Mouse (Mus musculus) intestine, embryonic 16.5 days (tissue): Measurements from ENCODE around the gene Col25a1. TPM values are rescaled to one million over a fixed set of nuclear protein-coding genes. Genes with fewer than 3 reads are reported as not detected.
A peak's percentile ranks its signal among the peaks of the same experiment; 100 is the strongest.

Source experiments
- ATAC-seq: fragments of 200-750 bp; cut with Nextera tagmentation; 2 replicates; pipeline ENCODE4 v1.8.0; 2017; ENCODE audit warnings: moderate TSS enrichment, moderate library complexity
- H3K27ac ChIP-seq: fragments of 300-500 bp; sonication (generic); 2 replicates; pipeline ENCODE4 v1.5.1; 2014; ENCODE audit warnings: mild to moderate bottlenecking, low read length
- H3K27me3 ChIP-seq: fragments of 300-500 bp; sonication (generic); replicated peaks from 2 replicates; pipeline ENCODE4 v1.6.1; 2014; ENCODE audit warnings: low read length, control low read depth, mixed read lengths; ENCODE audit not compliant: control insufficient read depth, insufficient read depth
- H3K36me3 ChIP-seq: fragments of 300-500 bp; sonication (generic); 2 replicates; pipeline ENCODE4 v1.6.1; 2014; ENCODE audit warnings: low read length, control low read depth; ENCODE audit not compliant: control insufficient read depth, insufficient read depth
- H3K4me1 ChIP-seq: fragments of 300-500 bp; sonication (generic); 2 replicates; pipeline ENCODE4 v1.6.1; 2014; ENCODE audit warnings: low read length, control low read depth, mixed read lengths; ENCODE audit not compliant: control insufficient read depth, insufficient read depth
- H3K4me2 ChIP-seq: fragments of 300-500 bp; sonication (generic); 2 replicates; pipeline ENCODE4 v1.6.1; 2014; ENCODE audit warnings: low read depth, low read length, control low read depth
- H3K4me3 ChIP-seq: fragments of 300-500 bp; sonication (generic); 2 replicates; pipeline ENCODE4 v1.5.1; 2014; ENCODE audit warnings: mild to moderate bottlenecking, low read length
- H3K9ac ChIP-seq: fragments of 300-500 bp; sonication (generic); 2 replicates; pipeline ENCODE4 v1.6.1; 2014; ENCODE audit warnings: low read depth, low read length
- H3K9me3 ChIP-seq: fragments of 300-500 bp; sonication (generic); 2 replicates; pipeline ENCODE4 v1.6.1; 2016; ENCODE audit warnings: low read length, control low read depth; ENCODE audit not compliant: control insufficient read depth
- WGBS: fragments of 180-500 bp; shearing (Covaris S2); extraction: QIAGEN DNeasy Blood & Tissue Kit; methylation state at CpG from one replicate; pipeline ENCODE4 v1.1.7; 2014; 5-methylcytosine and 5-hydroxymethylcytosine counted together
- polyA plus RNA-seq: library from polyadenylated mRNA; unstranded; fragments of >200 nt; fragmentation: Nextera tagmentation; extraction: Ambion mirVana; gene quantifications from 2 replicates; pipeline ENCODE4 v1.2.1, GENCODE M21; 2015

Gene Col25a1
- polyA plus RNA-seq, 1 experiment from 2014 or later, result 1.4 TPM

DNA sequence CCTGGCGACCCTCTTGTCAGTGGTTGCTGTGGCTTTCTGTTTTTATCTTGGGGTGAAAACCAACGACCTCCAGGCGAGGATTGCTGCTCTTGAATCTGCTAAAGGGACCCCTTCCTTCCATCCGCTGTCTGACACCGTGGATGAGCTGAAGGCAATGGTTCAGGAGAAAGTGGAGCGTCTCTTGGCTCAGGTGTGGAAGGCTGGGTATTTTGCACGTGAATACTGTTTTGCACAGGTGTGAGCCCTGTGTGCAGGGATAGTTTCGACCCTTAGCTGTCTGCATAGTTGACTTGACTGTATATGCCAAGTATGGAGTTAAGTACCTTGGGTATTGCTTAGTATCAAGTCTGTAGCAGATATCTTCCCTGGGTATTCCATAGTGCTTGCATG, 50.3 kb downstream of the Col25a1 start:
- no peak overlapping the region for H3K27ac ChIP-seq
- H3K36me3 ChIP-seq, result no peaks in the 10 kb centered on the region
- H3K4me1 ChIP-seq, result no peaks in the 10 kb centered on the region
- 18% methylated on average over 8 of the region's 8 CpGs for WGBS
- no peaks in the 10 kb centered on the region for H3K9me3 ChIP-seq
- no peaks in the 10 kb centered on the region for H3K27me3 ChIP-seq
- H3K4me3 ChIP-seq, result peak overlapping the region; percentile 66
- peak overlapping the region; percentile 64; the same call in 1 of the 2 replicates for H3K9ac ChIP-seq
- H3K4me2 ChIP-seq, result peak overlapping the region; percentile 100
- ATAC-seq, result no peak

DNA sequence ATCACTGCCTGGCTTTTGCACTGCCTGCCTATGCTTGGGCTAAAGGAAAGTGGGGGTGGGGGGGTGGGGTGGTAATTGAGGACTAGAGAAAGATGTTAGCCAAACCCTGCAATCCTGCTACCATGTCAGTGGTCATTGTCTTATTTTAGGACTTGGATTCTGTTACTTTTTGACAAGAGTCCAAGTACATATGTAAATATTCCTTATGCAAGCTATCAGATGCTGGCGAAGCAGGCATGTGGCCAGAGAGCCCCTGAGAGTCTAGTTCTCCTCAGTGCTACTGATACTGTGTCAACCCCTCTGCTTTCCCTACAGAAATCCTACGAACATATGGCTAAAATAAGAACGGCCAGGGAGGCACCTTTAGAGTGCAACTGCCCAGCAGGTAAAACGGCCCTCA, 51.1 kb downstream of the Col25a1 start:
- Histone ChIP-seq H3K36me3 (no peaks in the 10 kb centered on the region), H3K4me2 (no peak overlapping the region), H3K4me3 (no peak overlapping the region), H3K9ac (no peak overlapping the region), H3K4me1 (no peaks in the 10 kb centered on the region), H3K27ac (no peak overlapping the region), H3K9me3 (no peaks in the 10 kb centered on the region), H3K27me3 (no peaks in the 10 kb centered on the region)
- no peak for ATAC-seq
- WGBS, result 65% methylated on average over 4 of the region's 4 CpGs

DNA sequence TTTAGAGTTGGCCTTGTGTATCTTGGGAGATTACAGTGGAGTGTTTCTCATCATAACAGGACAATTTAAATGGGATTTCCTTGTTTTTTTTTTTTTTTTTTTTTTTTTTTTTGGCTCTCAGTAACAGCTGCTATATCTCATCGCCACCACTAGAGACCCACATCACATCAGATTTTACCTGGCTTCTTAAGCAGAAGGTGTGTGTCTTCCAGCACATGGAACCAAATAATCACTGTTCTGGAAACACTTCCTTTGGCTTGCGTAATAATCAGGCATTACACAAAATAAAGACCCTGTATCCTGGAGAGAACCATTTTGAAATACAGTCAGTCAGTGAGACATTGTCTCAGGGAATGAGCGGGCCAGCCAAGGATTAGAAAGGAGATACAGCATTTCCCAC, 53.8 kb downstream of the Col25a1 start:
- H3K27me3 ChIP-seq, result no peaks in the 10 kb centered on the region
- no peaks in the 10 kb centered on the region for H3K9me3 ChIP-seq
- no peaks in the 10 kb centered on the region for H3K36me3 ChIP-seq
- ATAC-seq, result no peak
- no peak overlapping the region for H3K4me3 ChIP-seq
- H3K27ac ChIP-seq, result no peak overlapping the region
- H3K4me2 ChIP-seq, result no peak overlapping the region
- 49% methylated on average over 3 of the region's 3 CpGs for WGBS
- no peaks in the 10 kb centered on the region for H3K4me1 ChIP-seq
- H3K9ac ChIP-seq, result no peak overlapping the region

DNA sequence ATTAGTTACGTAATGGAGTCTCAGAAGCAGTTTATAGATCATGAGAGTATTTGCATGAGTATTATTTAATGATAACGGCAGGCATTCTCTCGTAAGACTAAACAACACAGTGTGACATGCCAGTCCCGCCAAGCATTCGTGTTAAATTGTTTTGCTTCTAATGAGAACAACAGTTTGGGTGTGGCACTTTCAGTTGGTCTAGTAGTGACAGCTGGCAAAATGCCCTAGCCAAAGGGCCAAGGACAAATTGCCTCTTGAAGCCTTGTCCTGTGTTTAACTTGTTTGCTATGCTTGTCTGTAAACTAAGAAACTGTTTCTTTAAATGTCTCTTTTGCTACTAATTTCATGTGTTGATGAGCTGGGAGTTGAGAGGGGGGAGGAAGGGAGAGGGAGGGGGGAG, 56.3 kb downstream of the Col25a1 start:
- WGBS, result 88% methylated on average over 5 of the region's 5 CpGs
- Histone ChIP-seq H3K4me2 (no peak overlapping the region), H3K4me1 (no peaks in the 10 kb centered on the region), H3K27me3 (no peaks in the 10 kb centered on the region), H3K9me3 (no peaks in the 10 kb centered on the region), H3K9ac (no peak overlapping the region), H3K4me3 (no peak overlapping the region), H3K27ac (no peak overlapping the region), H3K36me3 (no peaks in the 10 kb centered on the region)
- ATAC-seq, result no peak

DNA sequence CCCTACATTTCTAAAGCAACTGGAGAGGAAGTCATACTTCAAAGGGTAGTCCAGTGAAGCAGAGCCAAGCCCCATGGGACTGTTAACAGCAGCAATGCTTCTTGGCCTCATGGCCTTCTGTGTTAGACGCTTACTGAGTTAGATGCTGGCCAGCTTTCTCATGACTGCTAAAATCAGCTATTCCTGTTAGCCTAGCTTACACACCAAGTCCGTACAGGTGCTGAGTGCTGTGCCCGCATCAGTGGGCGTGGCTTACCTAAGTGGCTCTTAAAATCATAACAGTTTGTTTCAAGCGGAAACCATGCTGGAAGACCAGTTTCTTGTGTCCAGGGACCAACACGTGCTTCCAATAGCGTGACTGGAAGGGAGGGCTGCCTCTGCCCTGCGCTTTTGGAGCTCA, 62.1 kb downstream of the Col25a1 start:
- WGBS, result 75% methylated on average over 8 of the region's 8 CpGs
- Histone ChIP-seq H3K9ac (no peak overlapping the region), H3K4me2 (no peak overlapping the region), H3K4me3 (no peak overlapping the region), H3K36me3 (no peaks in the 10 kb centered on the region), H3K27ac (no peak overlapping the region), H3K27me3 (no peaks in the 10 kb centered on the region), H3K9me3 (no peaks in the 10 kb centered on the region), H3K4me1 (no peaks in the 10 kb centered on the region)
- ATAC-seq, result no peak

DNA sequence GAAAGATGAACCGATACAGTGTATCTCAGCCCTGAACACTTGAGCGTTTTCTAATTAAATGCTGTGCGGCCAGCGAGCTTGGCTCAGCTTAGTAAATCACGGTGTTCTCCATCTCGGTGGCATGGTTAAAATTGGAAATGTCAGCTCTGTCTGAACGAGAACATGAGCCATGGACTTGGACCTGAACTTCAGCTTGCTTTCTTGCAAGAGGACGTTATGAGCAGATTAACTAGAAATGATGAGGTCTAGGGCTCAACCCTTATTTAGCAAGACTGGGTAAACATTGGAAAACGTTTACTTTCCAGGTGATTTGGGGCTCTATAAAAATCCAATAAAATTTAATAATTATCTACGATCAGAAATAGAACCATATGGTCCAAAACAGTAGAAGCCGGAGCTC, 83.3 kb downstream of the Col25a1 start:
- 71% methylated on average over 11 of the region's 11 CpGs for whole genome bisulfite sequencing

DNA sequence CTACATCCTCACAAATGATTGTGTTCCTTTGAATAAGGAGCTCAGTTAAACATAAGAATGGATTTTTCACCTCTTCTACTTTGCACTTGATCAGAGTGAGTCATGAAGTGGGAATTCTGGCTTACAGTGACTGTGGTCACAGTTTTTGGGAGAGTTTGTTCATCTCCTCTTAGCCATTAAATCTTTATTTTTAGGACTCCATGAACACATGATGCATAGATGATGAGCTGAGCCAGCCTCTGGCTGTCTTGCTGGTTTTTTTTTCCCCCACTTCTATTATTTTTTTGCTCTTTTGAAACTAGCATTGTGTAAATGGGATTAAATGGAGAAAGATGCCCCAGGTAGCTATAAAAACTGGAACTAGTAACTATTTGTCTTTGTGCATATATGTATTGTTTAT, 84.8 kb downstream of the Col25a1 start:
- H3K4me1 ChIP-seq, result no peaks in the 10 kb centered on the region
- H3K27me3 ChIP-seq, result no peaks in the 10 kb centered on the region
- H3K4me3 ChIP-seq, result no peak overlapping the region
- no peak overlapping the region for H3K9ac ChIP-seq
- H3K27ac ChIP-seq, result no peak overlapping the region
- H3K36me3 ChIP-seq, result no peaks in the 10 kb centered on the region
- ATAC-seq, result no peak
- no peaks in the 10 kb centered on the region for H3K9me3 ChIP-seq
- H3K4me2 ChIP-seq, result no peak overlapping the region

More for the DNA sequence above, 83.3 kb downstream of the Col25a1 start:
- Histone ChIP-seq H3K4me2 (no peak overlapping the region), H3K4me1 (no peaks in the 10 kb centered on the region), H3K9me3 (no peaks in the 10 kb centered on the region), H3K9ac (no peak overlapping the region), H3K27me3 (no peaks in the 10 kb centered on the region), H3K4me3 (no peak overlapping the region), H3K27ac (no peak overlapping the region), H3K36me3 (no peaks in the 10 kb centered on the region)
- ATAC-seq, result no peak

DNA sequence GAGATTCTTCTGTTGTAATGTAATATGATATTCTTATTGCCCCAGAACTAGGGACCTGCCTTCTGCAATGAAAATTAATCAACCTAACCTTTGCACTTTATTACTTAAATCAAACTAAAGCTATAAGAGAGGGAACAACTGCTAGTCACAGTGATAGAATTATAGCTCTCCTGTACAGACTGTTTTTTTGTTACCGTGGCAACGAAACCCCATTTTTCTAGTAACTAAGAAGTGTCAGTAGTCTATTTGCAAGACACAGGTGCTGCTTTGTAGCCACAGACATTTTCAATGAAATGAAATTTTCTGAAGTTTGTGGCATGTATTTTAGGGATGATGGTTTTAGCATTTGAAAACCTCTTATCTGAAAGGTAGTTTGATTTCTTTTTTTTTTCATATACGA, 85.3 kb downstream of the Col25a1 start:
- Histone ChIP-seq H3K27ac (no peak overlapping the region), H3K4me3 (no peak overlapping the region), H3K9me3 (no peaks in the 10 kb centered on the region), H3K36me3 (no peaks in the 10 kb centered on the region), H3K9ac (no peak overlapping the region), H3K4me2 (no peak overlapping the region), H3K4me1 (no peaks in the 10 kb centered on the region), H3K27me3 (no peaks in the 10 kb centered on the region)
- ATAC-seq, result no peak
- WGBS, result 89% methylated on average over 3 of the region's 3 CpGs

DNA sequence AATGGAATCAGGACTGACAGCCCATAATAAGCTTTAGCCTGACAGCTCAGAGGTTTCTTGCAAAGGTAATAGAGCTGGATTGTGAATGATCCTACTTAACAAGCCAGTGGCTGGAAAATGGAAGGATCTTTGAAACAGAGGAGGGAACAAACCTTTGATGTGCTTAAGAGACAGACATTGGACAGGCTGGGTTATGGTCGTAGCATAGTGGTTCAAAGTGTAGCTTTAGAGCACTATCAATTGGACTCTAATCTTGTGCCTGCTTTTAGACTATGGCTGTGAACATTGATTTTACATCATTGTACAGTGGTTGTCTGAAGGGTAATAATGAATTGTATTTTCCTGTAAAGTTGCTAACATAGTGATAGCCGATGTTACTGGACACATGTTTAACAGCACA, 86.4 kb downstream of the Col25a1 start:
- Histone ChIP-seq H3K27ac (no peak overlapping the region), H3K4me2 (no peak overlapping the region), H3K9ac (no peak overlapping the region), H3K9me3 (no peaks in the 10 kb centered on the region), H3K4me1 (no peaks in the 10 kb centered on the region), H3K36me3 (no peaks in the 10 kb centered on the region), H3K27me3 (no peaks in the 10 kb centered on the region), H3K4me3 (no peak overlapping the region)
- ATAC-seq, result no peak
- 74% methylated on average over 2 of the region's 2 CpGs for WGBS

DNA sequence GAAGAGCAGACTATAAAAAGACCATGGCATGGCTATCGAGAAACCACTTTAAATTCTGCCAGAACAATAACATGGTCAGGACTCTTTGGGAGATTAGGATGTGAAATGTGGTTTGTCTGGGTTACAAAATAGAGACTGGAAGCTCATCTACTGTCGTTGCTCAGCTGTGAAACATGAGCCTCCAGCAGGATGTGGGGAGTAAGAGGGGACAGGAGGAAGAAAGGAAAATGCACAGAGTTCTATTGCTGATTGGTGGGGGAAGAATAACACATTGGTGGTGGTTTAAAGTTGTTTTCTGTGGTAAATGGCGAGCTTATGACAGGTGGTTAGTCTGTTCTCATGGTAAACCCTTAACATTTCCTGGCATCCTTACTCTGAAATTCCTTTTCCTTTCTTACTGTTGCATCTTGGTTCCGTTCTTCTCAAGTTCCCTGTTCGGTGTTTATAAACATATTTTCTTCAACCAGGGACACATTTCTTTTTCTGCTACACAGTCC, 87.0 kb downstream of the Col25a1 start:
- no peak overlapping the region for H3K4me2 ChIP-seq
- no peak for ATAC-seq
- no peak overlapping the region for H3K4me3 ChIP-seq
- H3K27me3 ChIP-seq, result no peaks in the 10 kb centered on the region
- no peaks in the 10 kb centered on the region for H3K36me3 ChIP-seq
- H3K9ac ChIP-seq, result no peak overlapping the region
- H3K4me1 ChIP-seq, result no peaks in the 10 kb centered on the region
- no peak overlapping the region for H3K27ac ChIP-seq
- H3K9me3 ChIP-seq, result no peaks in the 10 kb centered on the region
- WGBS, result 68% methylated on average over 5 of the region's 5 CpGs
